Mouse (Mus musculus) left cerebral cortex, postnatal 4 days (tissue): ENCODE results near the gene Ric3. TPM values are rescaled to one million over a fixed set of nuclear protein-coding genes. Genes with fewer than 3 reads are reported as not detected.
"Not testable (repeated sequence)": the region's sequence is repeated elsewhere in the genome, so short reads cannot be mapped to it uniquely, and the experiment has no call there.

Experiments used
- DNase-seq: peaks from one replicate; pipeline ENCODE4 v3.0.0-alpha.2; 2022
- intact Hi-C: fragments of 180-260 bp; cut with DNase I; formaldehyde crosslinking; loops from one replicate; pipeline ENCODE4 v1.15.1; 2025
- total RNA-seq, 2 experiments: library from RNA; stranded (reverse); gene quantifications; 2 replicates each; pipeline ENCODE4 v1.2.3; 2021

Ric3 gene
- total RNA-seq, result 10 to 100 TPM; 37.8 to 39.4 TPM

GRCm38 (mm10) chr7:109083113-109083812 is at the start of gene Ric3:
TSS of gene Ric3 (minus strand) at chr7:109083331.
- DNase-seq, result peak; percentile 84
- intact Hi-C loops, result no loop called here

GRCm38 (mm10) chr7:109131565-109131964 is 48.4 kb upstream of the Ric3 start:
- intact Hi-C loops, result no loop called here
- DNase-seq, result no peak

GRCm38 (mm10) chr7:109129946-109130686 is 47.0 kb upstream of the Ric3 start:
- intact Hi-C loops, result no loop called here
- DNase-seq, result no peak

DNA sequence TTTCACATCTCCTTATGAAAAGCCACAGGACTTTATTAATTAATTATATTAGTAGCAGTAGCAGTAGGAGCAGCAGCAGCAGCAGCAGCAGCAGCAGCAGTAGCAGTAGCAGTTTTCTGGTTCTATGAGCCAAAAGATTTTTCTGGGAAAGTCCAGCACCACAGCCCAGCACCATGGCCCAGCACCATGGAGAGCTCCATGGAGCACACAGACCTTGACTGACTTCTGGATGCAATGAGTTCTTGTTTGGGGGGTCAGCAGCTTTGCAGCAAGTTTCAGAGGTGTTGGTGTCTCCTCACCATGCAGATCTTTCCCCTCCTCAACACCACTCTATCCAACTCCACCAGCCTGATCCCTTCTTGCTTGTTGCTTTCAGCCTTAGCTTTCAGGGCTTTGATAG is 46.3 kb upstream of the Ric3 start:
- DNase-seq, result no peak
- intact Hi-C loops, result no loop called here

GRCm38 (mm10) chr7:109115929-109116328 is 32.8 kb upstream of the Ric3 start:
- intact Hi-C loops, result no loop called here
- peak; percentile 10 for DNase-seq

- DNase-seq, intact Hi-C loops: not testable (repeated sequence)
These were observed 32.4 kb upstream of the Ric3 start for GRCm38 (mm10) chr7:109115488-109115887.

GRCm38 (mm10) chr7:109114950-109115349 is 31.8 kb upstream of the Ric3 start:
- peak; percentile 13 for DNase-seq
- intact Hi-C loops, result no loop called here

DNA sequence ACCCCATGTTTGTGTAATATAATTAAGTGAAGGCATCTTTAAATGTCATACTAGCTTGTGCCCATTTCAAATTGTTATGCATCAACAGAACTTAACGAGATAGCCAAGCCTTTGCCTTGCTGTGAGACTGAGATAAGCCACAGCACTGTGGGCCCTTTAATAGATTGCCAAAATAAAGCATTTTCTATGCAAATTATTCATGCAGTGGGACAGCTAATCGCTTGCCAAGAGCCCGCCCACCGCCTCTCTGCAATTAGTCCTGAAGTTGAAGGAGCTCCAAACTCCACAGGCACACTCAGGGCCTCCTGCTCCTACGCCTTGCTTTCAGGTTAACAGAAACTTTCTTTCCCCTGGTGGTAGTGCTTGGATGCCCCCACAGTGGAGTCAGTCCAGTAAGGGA is 27.9 kb upstream of the Ric3 start:
- DNase-seq, result peak; percentile 61
- intact Hi-C loops, result no loop called here

DNA sequence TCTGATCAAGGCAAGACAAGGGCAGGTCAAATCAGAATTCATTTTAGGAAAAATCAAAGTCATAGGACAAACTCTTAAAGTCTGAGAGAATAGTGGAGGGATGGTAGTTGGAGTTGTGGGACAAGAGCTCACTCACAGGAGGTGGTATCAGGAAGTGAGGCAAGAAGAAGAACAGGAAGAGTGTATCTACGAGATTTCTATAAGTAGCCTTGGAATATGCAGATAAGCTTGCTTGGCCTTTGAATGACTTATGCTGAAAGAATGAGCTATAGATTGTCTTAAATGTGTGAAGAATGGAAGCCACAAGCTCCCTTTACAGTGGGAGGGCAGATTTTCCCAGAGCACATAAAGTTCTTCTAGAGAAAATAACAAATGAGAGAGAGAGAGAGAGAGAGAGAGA is 21.8 kb upstream of the Ric3 start:
- intact Hi-C loops, result no loop called here
- no peak for DNase-seq

DNA sequence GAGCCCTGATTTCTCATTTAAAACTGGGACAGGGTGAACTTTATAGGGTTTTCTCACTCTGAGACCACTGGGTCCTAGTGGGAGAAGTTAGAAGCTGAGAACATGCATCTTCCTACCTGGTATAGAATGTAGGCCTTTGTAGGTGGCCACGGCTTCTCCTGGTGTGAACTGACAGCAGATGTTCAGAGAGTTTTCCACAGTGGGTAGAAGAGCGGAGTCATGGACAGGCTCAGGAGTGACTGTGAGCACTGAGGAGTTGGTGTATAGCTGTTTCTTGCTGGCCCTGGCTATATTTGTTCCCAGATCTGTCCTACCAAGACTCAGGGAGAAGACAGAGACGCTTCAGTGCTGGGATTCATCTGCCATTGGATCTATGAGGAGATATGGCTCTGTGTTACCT is 18.0 kb upstream of the Ric3 start:
- DNase-seq, result no peak
- intact Hi-C loops, result no loop called here

- intact Hi-C loops, result loop anchor here (2.0 kb wide), 1 partner anchor 326 kb away; no protein-coding TSS in a partner anchor
- DNase-seq, result peak; percentile 40
These were observed 15.3 kb upstream of the Ric3 start for GRCm38 (mm10) chr7:109098145-109099018.

DNA sequence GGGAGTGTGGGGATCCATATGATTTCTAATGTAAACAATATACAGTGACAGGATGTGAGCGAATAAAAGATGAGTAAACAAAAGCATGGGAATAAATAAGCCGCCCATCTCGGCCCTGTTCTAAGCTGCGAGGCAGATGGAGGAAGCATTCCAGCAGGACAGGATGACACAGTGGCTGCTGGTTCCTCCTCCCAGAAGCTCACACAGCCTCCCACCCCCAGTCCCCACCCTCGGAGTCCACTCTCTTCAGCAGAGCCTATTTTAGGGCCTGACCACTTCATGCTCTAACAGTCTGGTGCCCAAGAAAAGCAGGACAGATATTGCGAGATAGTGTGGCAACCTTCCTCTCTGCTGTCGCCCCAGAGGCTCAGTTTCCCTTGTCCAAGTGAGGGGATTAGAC is 14.1 kb upstream of the Ric3 start:
- no peak for DNase-seq
- intact Hi-C loops, result no loop called here

DNA sequence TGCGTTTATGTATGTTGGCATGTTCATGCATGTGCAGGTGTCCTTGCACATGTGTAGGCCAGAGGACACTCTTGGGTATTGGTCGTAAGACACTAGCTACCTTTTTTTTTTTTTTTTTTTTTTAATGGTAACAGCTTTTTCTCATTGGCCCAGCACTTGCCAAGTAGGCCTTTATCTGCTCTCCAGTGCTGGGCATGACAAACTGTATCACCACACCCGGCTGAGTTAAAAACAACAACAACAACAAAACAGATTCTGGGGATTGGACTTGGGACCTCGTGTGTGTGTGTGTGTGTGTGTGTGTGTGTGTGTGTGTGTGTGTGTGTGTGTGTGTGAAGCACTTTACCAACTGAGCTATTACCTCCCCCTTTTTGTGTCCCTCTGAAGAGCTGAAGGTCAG is 13.5 kb upstream of the Ric3 start:
- intact Hi-C loops, result no loop called here
- no peak for DNase-seq

DNA sequence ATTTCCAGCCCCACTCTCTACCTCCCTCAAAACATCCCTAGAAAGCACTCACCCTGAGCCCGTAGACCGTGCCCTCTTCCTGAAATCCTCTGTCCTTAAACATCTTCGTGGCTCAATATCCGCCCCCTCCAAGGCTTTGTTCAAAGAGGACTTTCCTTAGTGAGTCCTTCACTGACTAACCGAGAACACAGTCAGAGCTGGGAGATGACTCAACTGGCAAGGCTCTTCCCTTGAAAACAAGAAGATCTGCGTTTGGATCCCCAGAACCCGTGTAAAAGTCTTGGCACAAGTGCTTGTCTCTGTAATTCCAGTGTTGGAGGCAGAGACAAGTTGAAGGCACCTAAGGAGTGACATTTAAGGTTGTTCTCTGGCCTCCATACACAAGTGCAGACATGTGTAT is 11.2 kb upstream of the Ric3 start:
- intact Hi-C loops, result no loop called here
- DNase-seq, result no peak

DNA sequence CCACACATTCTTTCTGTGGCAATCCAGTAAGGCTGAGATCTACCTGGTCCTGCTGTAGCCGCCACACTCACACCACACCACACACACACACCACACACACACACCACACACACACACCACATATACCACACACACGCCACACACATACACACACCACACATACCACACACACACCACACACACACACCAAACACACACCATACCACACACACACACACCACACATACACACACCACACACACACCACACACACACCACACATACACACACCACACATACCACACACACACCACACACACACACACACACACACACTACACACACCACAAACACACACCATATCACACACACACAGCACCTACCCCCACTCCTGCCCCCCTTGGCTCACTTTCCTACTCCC is 8.2 kb upstream of the Ric3 start:
- intact Hi-C loops, DNase-seq: not testable (repeated sequence)

- DNase-seq, result no peak
- intact Hi-C loops, result no loop called here
These were observed 3.8 kb upstream of the Ric3 start for GRCm38 (mm10) chr7:109086946-109087345.

DNA sequence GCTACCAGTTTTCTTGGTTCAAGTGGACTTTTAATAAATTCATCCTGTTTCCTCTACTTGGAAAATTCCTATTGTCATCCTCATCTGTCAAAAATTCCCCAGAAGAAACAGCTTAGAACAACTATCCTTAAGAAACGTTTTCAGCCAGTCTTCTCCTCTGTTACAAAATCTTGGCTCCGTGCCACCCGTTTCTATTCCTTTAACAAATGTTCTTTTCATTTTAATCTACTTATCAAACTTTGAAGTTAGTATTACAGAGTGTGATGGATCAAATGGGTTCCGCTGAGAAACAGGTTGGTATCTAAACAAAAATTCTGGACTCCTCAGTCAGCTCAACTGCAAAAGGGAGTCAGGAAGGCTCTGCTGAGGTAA is 668 bp upstream of the Ric3 start:
- DNase-seq, result peak; percentile 20
- intact Hi-C loops, result no loop called here

DNA sequence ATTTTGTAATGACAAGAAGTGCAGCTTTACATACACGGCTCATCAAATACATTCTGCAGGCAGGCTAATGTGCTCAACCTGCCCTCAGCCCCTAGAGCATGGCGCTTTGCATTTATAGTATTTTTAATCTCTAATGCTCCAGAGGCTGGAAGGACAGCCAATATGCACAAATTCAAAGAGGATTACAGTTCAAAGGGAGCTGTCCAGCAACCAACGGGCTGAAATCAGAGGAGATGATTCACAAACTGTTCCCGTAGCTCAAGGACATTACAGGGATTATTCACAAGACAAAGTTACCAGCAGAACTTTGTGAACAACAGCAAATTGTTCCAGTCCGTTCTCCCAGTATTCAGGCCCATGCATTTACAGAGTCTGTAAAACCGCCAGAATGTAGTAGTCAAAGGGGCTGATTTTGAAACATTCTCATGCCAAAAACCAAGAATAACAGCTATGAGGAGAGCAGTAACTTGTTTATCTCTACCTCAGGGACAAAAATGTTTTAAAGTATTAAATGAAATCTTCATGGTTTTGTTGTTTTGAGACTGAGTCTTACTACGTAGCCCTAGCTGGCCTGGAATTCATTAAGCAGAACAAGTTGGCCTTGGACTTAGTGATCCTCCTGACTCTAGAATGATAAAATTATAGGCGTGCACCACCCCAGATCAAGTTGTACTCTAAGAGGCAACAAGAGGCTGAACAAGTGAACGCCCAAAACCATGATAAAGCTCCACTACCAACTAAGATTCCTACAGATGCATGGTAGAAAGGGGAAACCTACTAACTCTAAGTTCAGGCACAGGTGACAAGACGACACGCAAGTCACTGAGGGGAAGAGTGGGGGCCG is 640 bp downstream of the Ric3 start:
- no peak for DNase-seq
- intact Hi-C loops, result no loop called here

DNA sequence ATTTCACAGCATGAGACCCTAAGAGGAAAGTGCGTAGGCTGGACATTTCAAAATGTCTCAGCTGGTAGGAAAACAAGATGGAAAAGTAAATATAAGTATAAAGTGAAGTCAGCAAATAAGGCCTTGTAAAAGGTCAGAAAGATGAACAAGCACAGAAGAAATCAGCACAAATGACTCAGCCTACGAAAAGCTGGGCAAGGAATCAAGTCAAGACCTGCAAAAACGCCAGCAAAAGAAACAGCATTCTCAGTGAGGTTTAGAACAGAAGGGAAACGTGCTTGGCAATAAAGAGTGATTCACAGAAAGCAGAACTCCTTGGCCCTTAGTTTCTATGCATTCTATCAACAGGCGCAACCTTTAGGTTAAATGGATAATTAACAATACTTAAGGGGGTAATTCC is 10.8 kb downstream of the Ric3 start:
- intact Hi-C loops, result no loop called here
- DNase-seq, result no peak

DNA sequence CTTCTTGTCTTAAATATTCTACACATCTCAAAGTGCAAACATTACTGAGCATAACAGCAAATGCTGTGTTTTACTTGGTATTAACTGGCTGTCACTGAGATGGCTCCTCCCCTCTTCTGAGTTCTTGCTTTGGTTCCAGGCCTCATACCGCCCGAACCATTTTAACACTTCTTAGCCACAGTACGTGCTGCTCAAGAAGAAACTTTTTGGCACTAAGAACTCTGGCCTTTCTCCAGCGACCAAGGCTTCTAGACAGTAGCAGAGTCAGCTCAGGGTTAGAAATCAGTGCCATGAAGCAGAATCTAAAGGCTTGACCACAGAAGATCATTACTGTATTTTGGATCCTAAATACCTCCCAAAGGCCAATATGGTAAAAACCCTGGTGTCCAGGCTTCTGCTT is 13.5 kb downstream of the Ric3 start:
- intact Hi-C loops, result no loop called here
- peak; percentile 12 for DNase-seq

- intact Hi-C loops, result no loop called here
- no peak for DNase-seq
These were observed 23.6 kb downstream of the Ric3 start for GRCm38 (mm10) chr7:109059536-109059935.
